Mouse (Mus musculus) embryonic facial prominence, embryonic 11.5 days (tissue): ENCODE data around the gene Rmdn2. TPM values are rescaled to one million over a fixed set of nuclear protein-coding genes. Genes with fewer than 3 reads are reported as not detected.

Experiments used
- ATAC-seq: fragments of 200-750 bp; cut with Nextera tagmentation; replicated peaks from 2 replicates; pipeline ENCODE4 v1.8.0; 2017; ENCODE audit warnings: low read depth; ENCODE audit not compliant: insufficient number of reproducible peaks, low FRiP score, low TSS enrichment
- DNase-seq: peaks from one replicate; pipeline ENCODE4 v3.0.0-alpha.2; 2015; ENCODE audit warnings: low spot score
- H3K27ac ChIP-seq: fragments of 300-500 bp; sonication (generic); replicated peaks from 2 replicates; pipeline ENCODE4 v1.5.1; 2014; ENCODE audit warnings: mild to moderate bottlenecking, low read depth, low read length, control low read depth
- H3K27me3 ChIP-seq: fragments of 300-500 bp; sonication (generic); 2 replicates; pipeline ENCODE4 v1.6.1; 2014; ENCODE audit warnings: mild to moderate bottlenecking, low read length, moderate library complexity, mixed read lengths; ENCODE audit not compliant: control insufficient read depth, insufficient read depth
- H3K36me3 ChIP-seq: fragments of 300-500 bp; sonication (generic); replicated peaks from 2 replicates; pipeline ENCODE4 v1.6.1; 2014; ENCODE audit warnings: low read depth, mild to moderate bottlenecking, low read length, moderate library complexity, mixed read lengths; ENCODE audit not compliant: control insufficient read depth, insufficient read depth
- H3K4me1 ChIP-seq: fragments of 300-500 bp; sonication (generic); 2 replicates; pipeline ENCODE4 v1.6.1; 2014; ENCODE audit warnings: low read length, mixed read lengths; ENCODE audit not compliant: control insufficient read depth, insufficient read depth
- H3K4me2 ChIP-seq: fragments of 300-500 bp; sonication (generic); 2 replicates; pipeline ENCODE4 v1.6.1; 2014; ENCODE audit warnings: low read depth, mild to moderate bottlenecking, control low read depth, low read length, moderate library complexity
- H3K4me3 ChIP-seq: fragments of 300-500 bp; sonication (generic); 2 replicates; pipeline ENCODE4 v1.5.1; 2014; ENCODE audit warnings: low read depth, low read length, control low read depth
- H3K9ac ChIP-seq: fragments of 300-500 bp; sonication (generic); replicated peaks from 2 replicates; pipeline ENCODE4 v1.6.1; 2014; ENCODE audit warnings: mild to moderate bottlenecking, control low read depth, low read length
- H3K9me3 ChIP-seq: fragments of 300-500 bp; sonication (generic); replicated peaks from 2 replicates; pipeline ENCODE4 v1.6.1; 2016; ENCODE audit warnings: mild to moderate bottlenecking, low read length, inconsistent platforms, mixed read lengths; ENCODE audit not compliant: control insufficient read depth
- WGBS: fragments of 180-500 bp; shearing (Covaris S2); extraction: QIAGEN DNeasy Blood & Tissue Kit; methylation state at CpG from one replicate; pipeline ENCODE4 v1.1.7; 2014; 5-methylcytosine and 5-hydroxymethylcytosine counted together
- polyA plus RNA-seq: library from polyadenylated mRNA; unstranded; fragments of >200 nt; fragmentation: Nextera tagmentation; extraction: Ambion mirVana; gene quantifications from 2 replicates; pipeline ENCODE4 v1.2.1, GENCODE M21; 2014

Rmdn2 gene
- polyA plus RNA-seq, 1 experiment from 2014 or later: 9.7 TPM

DNA sequence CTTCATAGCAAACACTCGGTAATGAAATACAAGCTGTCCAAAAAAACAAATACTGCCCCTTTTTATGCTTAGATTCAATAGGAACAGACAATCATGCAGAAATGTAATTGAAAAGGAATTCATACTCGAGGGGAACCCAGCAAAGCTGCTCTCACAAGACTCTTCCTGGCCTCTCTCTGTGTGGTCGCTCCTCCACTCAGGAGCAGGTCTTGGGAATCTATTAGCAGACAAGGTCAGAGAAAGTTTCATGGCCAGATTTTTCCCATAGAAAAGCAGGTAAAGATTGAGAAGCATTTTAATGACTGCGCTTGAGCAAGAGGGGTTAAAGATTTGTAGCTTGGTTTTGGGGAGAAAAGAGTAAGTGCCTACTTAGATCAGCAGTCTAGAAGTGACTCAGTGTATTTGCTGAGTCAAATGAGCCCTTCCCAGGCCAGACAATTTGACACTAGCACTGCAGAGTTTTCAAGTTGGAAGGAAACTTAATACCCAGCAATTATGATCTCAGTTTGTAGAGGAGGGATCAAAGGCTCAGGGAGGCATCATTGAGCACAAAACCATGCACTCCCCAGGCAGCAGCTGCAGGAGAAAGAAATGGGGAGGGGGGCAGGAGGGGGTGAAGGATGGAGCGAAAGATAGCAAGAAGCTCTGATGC, 127.3 kb downstream of the Rmdn2 start:
- Histone ChIP-seq H3K4me1 (peaks cover 3% of the 10 kb centered on the region; the same call in 1 of the 2 replicates), H3K4me3 (no peak overlapping the region), H3K36me3 (no peaks in the 10 kb centered on the region), H3K9me3 (no peaks in the 10 kb centered on the region), H3K27ac (0 out of 2 replicates have a peak overlapping the region, but pooled peaks have one; percentile 5), H3K4me2 (no peak overlapping the region), H3K9ac (no peak overlapping the region), H3K27me3 (no peaks in the 10 kb centered on the region)
- ATAC-seq (peak; percentile 71; the same call in 1 of the 2 replicates), DNase-seq (peak; percentile 77)
- WGBS: 34% methylated on average over 5 of the region's 5 CpGs

DNA sequence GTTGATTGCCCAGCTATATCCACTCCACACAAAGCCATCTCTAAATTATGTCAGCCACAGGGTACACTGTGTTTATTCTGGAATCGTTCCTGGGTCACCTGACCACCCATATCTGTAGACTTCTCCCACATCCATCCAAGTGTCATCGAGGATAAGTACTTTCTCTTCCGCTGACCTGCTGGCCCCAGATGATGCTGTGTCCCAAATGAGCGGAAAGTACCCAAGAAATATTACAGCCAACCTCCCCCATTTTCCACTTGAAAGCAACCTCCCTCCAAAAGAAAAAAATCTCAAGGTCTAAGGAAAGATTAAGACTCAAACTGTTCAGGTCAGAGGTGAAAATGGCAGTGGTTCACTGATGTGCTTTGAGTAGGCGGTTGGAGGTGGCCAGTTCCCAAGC, 131.0 kb downstream of the Rmdn2 start:
- Histone ChIP-seq H3K27me3 (no peaks in the 10 kb centered on the region), H3K9ac (no peak overlapping the region), H3K4me3 (no peak overlapping the region), H3K4me2 (no peak overlapping the region), H3K36me3 (no peaks in the 10 kb centered on the region), H3K27ac (no peak overlapping the region), H3K4me1 (peaks cover 3% of the 10 kb centered on the region; the same call in 1 of the 2 replicates), H3K9me3 (peaks cover under 1% of the 10 kb centered on the region; the same call in 1 of the 2 replicates)
- ATAC-seq (no peak), DNase-seq (no peak)
- 71% methylated on average over 5 of the region's 5 CpGs for WGBS

Other genes starting within 250 kb of the Rmdn2 start
- 7.2 and 7.7 TPM in 2 replicates for gene Cyp1b1, start 103.2 kb downstream of the Rmdn2 start, polyA plus RNA-seq